Mouse (Mus musculus): ENCODE data around the gene Nudt4. TPM values are rescaled to one million over a fixed set of nuclear protein-coding genes. Genes with fewer than 3 reads are reported as not detected.

Nudt4 gene
- polyA plus RNA-seq, 1 experiment, result 133 TPM

GRCm38 (mm10) chr10:95589196-95589595, 25.2 kb upstream of the Nudt4 start:
- no peaks in the 10 kb centered on the region for H3K27me3 ChIP-seq (ENCODE audit: control insufficient read depth, insufficient read depth, low read length, poor library complexity, severe bottlenecking)
- H3K36me3 ChIP-seq (ENCODE audit: control insufficient read depth, insufficient read depth, low read length, poor library complexity, severe bottlenecking), result no peaks in the 10 kb centered on the region
- no peak overlapping the region for H3K9ac ChIP-seq (ENCODE audit: low read depth, poor library complexity, severe bottlenecking)
- TF ChIP-seq POLR2A (IDR thresholded peaks at IDR 0.05; ENCODE audit: insufficient read depth, low read length), result no peak
- TF ChIP-seq CTCF (IDR thresholded peaks at IDR 0.05; ENCODE audit: low read depth, low read length), result no peak
- no peak for TF ChIP-seq EP300 (IDR thresholded peaks at IDR 0.05; ENCODE audit: insufficient read depth, low read depth, low read length)
- no peaks in the 10 kb centered on the region for H3K9me3 ChIP-seq (replicated peaks; ENCODE audit: control insufficient read depth, insufficient read depth, low read length, poor library complexity, severe bottlenecking)
- no peak overlapping the region for H3K27ac ChIP-seq (ENCODE audit: insufficient read depth, low read length)
- no peak overlapping the region for H3K4me3 ChIP-seq (ENCODE audit: low read depth, low read length)
- H3K4me1 ChIP-seq (ENCODE audit: control insufficient read depth, insufficient read depth, low read length), result peaks cover 2% of the 10 kb centered on the region

GRCm38 (mm10) chr10:95587509-95588220, 23.7 kb upstream of the Nudt4 start:
- Histone ChIP-seq H3K9ac (ENCODE audit: low read depth, poor library complexity, severe bottlenecking) (no peak overlapping the region), H3K4me1 (ENCODE audit: control insufficient read depth, insufficient read depth, low read length) (peaks cover 2% of the 10 kb centered on the region), H3K9me3 (replicated peaks; ENCODE audit: control insufficient read depth, insufficient read depth, low read length, poor library complexity, severe bottlenecking) (no peaks in the 10 kb centered on the region), H3K27ac (ENCODE audit: insufficient read depth, low read length) (no peak overlapping the region), H3K27me3 (ENCODE audit: control insufficient read depth, insufficient read depth, low read length, poor library complexity, severe bottlenecking) (no peaks in the 10 kb centered on the region), H3K4me3 (ENCODE audit: low read depth, low read length) (no peak overlapping the region), H3K36me3 (ENCODE audit: control insufficient read depth, insufficient read depth, low read length, poor library complexity, severe bottlenecking) (no peaks in the 10 kb centered on the region)
- no peak for TF ChIP-seq POLR2A (IDR thresholded peaks at IDR 0.05; ENCODE audit: insufficient read depth, low read length)
- TF ChIP-seq EP300 (IDR thresholded peaks at IDR 0.05; ENCODE audit: insufficient read depth, low read depth, low read length), result no peak
- no peak for TF ChIP-seq CTCF (IDR thresholded peaks at IDR 0.05; ENCODE audit: low read depth, low read length)

DNA sequence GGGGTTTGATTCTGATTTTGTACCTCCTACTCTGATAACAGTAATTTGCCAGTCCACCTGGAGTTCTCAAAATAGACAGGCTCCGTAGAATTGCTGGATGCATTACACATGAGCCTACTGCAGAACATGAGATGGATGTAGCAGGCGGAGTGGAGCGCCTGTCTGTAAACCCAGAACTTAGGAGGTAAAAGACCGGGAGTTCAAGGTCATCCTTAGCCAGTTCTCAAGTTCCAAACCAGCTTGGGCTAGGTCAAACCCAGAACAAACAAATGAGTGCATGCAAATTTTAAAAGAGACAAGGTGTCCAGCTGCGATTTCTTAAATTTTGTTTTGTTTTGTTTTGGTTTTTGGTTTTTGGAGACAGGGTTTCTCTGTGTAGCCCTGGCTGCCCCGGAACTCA, 21.6 kb upstream of the Nudt4 start:
- no peaks in the 10 kb centered on the region for H3K36me3 ChIP-seq (ENCODE audit: control insufficient read depth, insufficient read depth, low read length, poor library complexity, severe bottlenecking)
- H3K27ac ChIP-seq (ENCODE audit: insufficient read depth, low read length), result no peak overlapping the region
- no peak overlapping the region for H3K4me3 ChIP-seq (ENCODE audit: low read depth, low read length)
- no peak overlapping the region for H3K9ac ChIP-seq (ENCODE audit: low read depth, poor library complexity, severe bottlenecking)
- no peaks in the 10 kb centered on the region for H3K27me3 ChIP-seq (ENCODE audit: control insufficient read depth, insufficient read depth, low read length, poor library complexity, severe bottlenecking)
- TF ChIP-seq POLR2A (IDR thresholded peaks at IDR 0.05; ENCODE audit: insufficient read depth, low read length), result no peak
- no peak for TF ChIP-seq EP300 (IDR thresholded peaks at IDR 0.05; ENCODE audit: insufficient read depth, low read depth, low read length)
- TF ChIP-seq CTCF (IDR thresholded peaks at IDR 0.05; ENCODE audit: low read depth, low read length), result no peak
- no peaks in the 10 kb centered on the region for H3K9me3 ChIP-seq (replicated peaks; ENCODE audit: control insufficient read depth, insufficient read depth, low read length, poor library complexity, severe bottlenecking)
- peaks cover 2% of the 10 kb centered on the region for H3K4me1 ChIP-seq (ENCODE audit: control insufficient read depth, insufficient read depth, low read length)

GRCm38 (mm10) chr10:95577567-95577950, 13.6 kb upstream of the Nudt4 start:
- no peak overlapping the region for H3K27ac ChIP-seq (ENCODE audit: insufficient read depth, low read length)
- TF ChIP-seq EP300 (IDR thresholded peaks at IDR 0.05; ENCODE audit: insufficient read depth, low read depth, low read length) (no peak), POLR2A (IDR thresholded peaks at IDR 0.05; ENCODE audit: insufficient read depth, low read length) (no peak), CTCF (IDR thresholded peaks at IDR 0.05; ENCODE audit: low read depth, low read length) (no peak)

GRCm38 (mm10) chr10:95576876-95577566, 13.1 kb upstream of the Nudt4 start:
- Histone ChIP-seq H3K9me3 (replicated peaks; ENCODE audit: control insufficient read depth, insufficient read depth, low read length, poor library complexity, severe bottlenecking) (no peaks in the 10 kb centered on the region), H3K27ac (ENCODE audit: insufficient read depth, low read length) (no peak overlapping the region), H3K36me3 (ENCODE audit: control insufficient read depth, insufficient read depth, low read length, poor library complexity, severe bottlenecking) (no peaks in the 10 kb centered on the region), H3K4me3 (ENCODE audit: low read depth, low read length) (peak overlapping the region; percentile 54), H3K9ac (ENCODE audit: low read depth, poor library complexity, severe bottlenecking) (no peak overlapping the region), H3K4me1 (ENCODE audit: control insufficient read depth, insufficient read depth, low read length) (no peaks in the 10 kb centered on the region), H3K27me3 (ENCODE audit: control insufficient read depth, insufficient read depth, low read length, poor library complexity, severe bottlenecking) (no peaks in the 10 kb centered on the region)
- TF ChIP-seq POLR2A (IDR thresholded peaks at IDR 0.05; ENCODE audit: insufficient read depth, low read length), result no peak

More at GRCm38 (mm10) chr10:95577567-95577950, 13.6 kb upstream of the Nudt4 start:
- H3K9ac ChIP-seq (ENCODE audit: low read depth, poor library complexity, severe bottlenecking), result no peak overlapping the region
- H3K27me3 ChIP-seq (ENCODE audit: control insufficient read depth, insufficient read depth, low read length, poor library complexity, severe bottlenecking), result no peaks in the 10 kb centered on the region
- H3K4me3 ChIP-seq (ENCODE audit: low read depth, low read length), result no peak overlapping the region
- no peaks in the 10 kb centered on the region for H3K4me1 ChIP-seq (ENCODE audit: control insufficient read depth, insufficient read depth, low read length)
- H3K9me3 ChIP-seq (replicated peaks; ENCODE audit: control insufficient read depth, insufficient read depth, low read length, poor library complexity, severe bottlenecking), result no peaks in the 10 kb centered on the region
- no peaks in the 10 kb centered on the region for H3K36me3 ChIP-seq (ENCODE audit: control insufficient read depth, insufficient read depth, low read length, poor library complexity, severe bottlenecking)

GRCm38 (mm10) chr10:95575839-95576380, 12.0 kb upstream of the Nudt4 start:
- H3K36me3 ChIP-seq (ENCODE audit: control insufficient read depth, insufficient read depth, low read length, poor library complexity, severe bottlenecking), result no peaks in the 10 kb centered on the region
- H3K9me3 ChIP-seq (replicated peaks; ENCODE audit: control insufficient read depth, insufficient read depth, low read length, poor library complexity, severe bottlenecking), result no peaks in the 10 kb centered on the region
- H3K4me3 ChIP-seq (ENCODE audit: low read depth, low read length), result no peak overlapping the region
- TF ChIP-seq CTCF (IDR thresholded peaks at IDR 0.05; ENCODE audit: low read depth, low read length) (no peak), POLR2A (IDR thresholded peaks at IDR 0.05; ENCODE audit: insufficient read depth, low read length) (no peak), EP300 (IDR thresholded peaks at IDR 0.05; ENCODE audit: insufficient read depth, low read depth, low read length) (no peak)
- H3K27me3 ChIP-seq (ENCODE audit: control insufficient read depth, insufficient read depth, low read length, poor library complexity, severe bottlenecking), result no peaks in the 10 kb centered on the region
- no peak overlapping the region for H3K27ac ChIP-seq (ENCODE audit: insufficient read depth, low read length)
- H3K4me1 ChIP-seq (ENCODE audit: control insufficient read depth, insufficient read depth, low read length), result no peaks in the 10 kb centered on the region
- H3K9ac ChIP-seq (ENCODE audit: low read depth, poor library complexity, severe bottlenecking), result peak overlapping the region; percentile 16; the same call in 1 of the 2 replicates

Measured in ES-Bruce4 (cell line).